Mouse (Mus musculus) midbrain, embryonic 16.5 days (tissue): Measurements from ENCODE around the gene Shld1. TPM values are rescaled to one million over a fixed set of nuclear protein-coding genes. Genes with fewer than 3 reads are reported as not detected.
A peak's percentile ranks its signal among the peaks of the same experiment; 100 is the strongest.

Experiments
- ATAC-seq: fragments of 200-750 bp; cut with Nextera tagmentation; 2 replicates; pipeline ENCODE4 v1.8.0; 2017; ENCODE audit warnings: moderate TSS enrichment
- H3K27ac ChIP-seq: fragments of 300-500 bp; sonication (generic); 2 replicates; pipeline ENCODE4 v1.5.1; 2014; ENCODE audit warnings: mild to moderate bottlenecking, low read length, mixed read lengths
- H3K27me3 ChIP-seq: fragments of 300-500 bp; sonication (generic); 2 replicates; pipeline ENCODE4 v1.6.1; 2014; ENCODE audit warnings: low read depth, low read length, mixed read lengths; ENCODE audit not compliant: control insufficient read depth, insufficient read depth
- H3K36me3 ChIP-seq: fragments of 300-500 bp; sonication (generic); 2 replicates; pipeline ENCODE4 v1.6.1; 2014; ENCODE audit warnings: mild to moderate bottlenecking, low read length, moderate library complexity, mixed read lengths; ENCODE audit not compliant: control insufficient read depth, insufficient read depth
- H3K4me1 ChIP-seq: fragments of 300-500 bp; sonication (generic); 2 replicates; pipeline ENCODE4 v1.6.1; 2014; ENCODE audit warnings: mild to moderate bottlenecking, low read length, mixed read lengths; ENCODE audit not compliant: control insufficient read depth, insufficient read depth
- H3K4me2 ChIP-seq: fragments of 300-500 bp; sonication (generic); 2 replicates; pipeline ENCODE4 v1.6.1; 2014; ENCODE audit warnings: mild to moderate bottlenecking, low read length, mixed read lengths
- H3K4me3 ChIP-seq: fragments of 300-500 bp; sonication (generic); 2 replicates; pipeline ENCODE4 v1.5.1; 2014; ENCODE audit warnings: low read depth, mild to moderate bottlenecking, low read length, moderate library complexity, mixed read lengths
- H3K9ac ChIP-seq: fragments of 300-500 bp; sonication (generic); 2 replicates; pipeline ENCODE4 v1.6.1; 2014; ENCODE audit warnings: low read depth, low read length, mixed read lengths
- H3K9me3 ChIP-seq: fragments of 300-500 bp; sonication (generic); replicated peaks from 2 replicates; pipeline ENCODE4 v1.6.1; 2014; ENCODE audit warnings: mild to moderate bottlenecking, low read length, mixed read lengths; ENCODE audit not compliant: control insufficient read depth, poor library complexity, severe bottlenecking
- WGBS: fragments of 180-500 bp; shearing (Covaris S2); extraction: QIAGEN DNeasy Blood & Tissue Kit; methylation state at CpG from one replicate; pipeline ENCODE4 v1.1.7; 2014; 5-methylcytosine and 5-hydroxymethylcytosine counted together
- polyA plus RNA-seq: library from polyadenylated mRNA; unstranded; fragments of >200 nt; fragmentation: Nextera tagmentation; extraction: Ambion mirVana; gene quantifications from 2 replicates; pipeline ENCODE4 v1.2.1, GENCODE M21; 2015

Shld1 gene
- polyA plus RNA-seq, 1 experiment from 2014 or later, result 21.7 TPM

- peak overlapping the region; percentile 57 for H3K27ac ChIP-seq
- ATAC-seq, result peak; percentile 36; the same call in 1 of the 2 replicates
- 49% methylated on average over 15 of the region's 15 CpGs for WGBS
- H3K4me3 ChIP-seq, result no peak overlapping the region
- no peaks in the 10 kb centered on the region for H3K27me3 ChIP-seq
- no peak overlapping the region for H3K9ac ChIP-seq
- no peaks in the 10 kb centered on the region for H3K9me3 ChIP-seq
- peaks cover 2% of the 10 kb centered on the region; the same call in 1 of the 2 replicates for H3K36me3 ChIP-seq
- no peak overlapping the region for H3K4me2 ChIP-seq
- H3K4me1 ChIP-seq, result no peaks in the 10 kb centered on the region; the same call in 1 of the 2 replicates
These were observed 64.7 kb downstream of the Shld1 start for GRCm38 (mm10) chr2:132751141-132752066.

GRCm38 (mm10) chr2:132752398-132752797 lies 65.7 kb downstream of the Shld1 start:
- no peaks in the 10 kb centered on the region for H3K27me3 ChIP-seq
- H3K9ac ChIP-seq, result no peak overlapping the region
- peaks cover 2% of the 10 kb centered on the region; the same call in 1 of the 2 replicates for H3K36me3 ChIP-seq
- no peak overlapping the region for H3K27ac ChIP-seq
- H3K4me2 ChIP-seq, result no peak overlapping the region
- WGBS, result 86% methylated on average over 2 of the region's 2 CpGs
- H3K4me1 ChIP-seq, result no peaks in the 10 kb centered on the region; the same call in 1 of the 2 replicates
- ATAC-seq, result no peak
- H3K4me3 ChIP-seq, result no peak overlapping the region
- H3K9me3 ChIP-seq, result no peaks in the 10 kb centered on the region

- no peak for ATAC-seq
- H3K9me3 ChIP-seq, result no peaks in the 10 kb centered on the region
- 88% methylated on average over 3 of the region's 3 CpGs for WGBS
- H3K27me3 ChIP-seq, result no peaks in the 10 kb centered on the region
- no peak overlapping the region for H3K9ac ChIP-seq
- peaks cover 2% of the 10 kb centered on the region; the same call in 1 of the 2 replicates for H3K36me3 ChIP-seq
- H3K27ac ChIP-seq, result no peak overlapping the region
- H3K4me2 ChIP-seq, result no peak overlapping the region
- H3K4me1 ChIP-seq, result no peaks in the 10 kb centered on the region; the same call in 1 of the 2 replicates
- no peak overlapping the region for H3K4me3 ChIP-seq
These were observed 66.4 kb downstream of the Shld1 start for GRCm38 (mm10) chr2:132753137-132753536.

- WGBS, result 59% methylated on average over 5 of the region's 5 CpGs
- H3K9me3 ChIP-seq, result no peaks in the 10 kb centered on the region
- no peaks in the 10 kb centered on the region for H3K27me3 ChIP-seq
- no peaks in the 10 kb centered on the region for H3K36me3 ChIP-seq
- peaks cover 2% of the 10 kb centered on the region; the same call in 1 of the 2 replicates for H3K4me1 ChIP-seq
- H3K4me3 ChIP-seq, result no peak overlapping the region
- H3K9ac ChIP-seq, result no peak overlapping the region
- no peak overlapping the region for H3K27ac ChIP-seq
- ATAC-seq, result no peak
- H3K4me2 ChIP-seq, result no peak overlapping the region
These were observed 71.2 kb downstream of the Shld1 start for GRCm38 (mm10) chr2:132757911-132758310.

- no peaks in the 10 kb centered on the region for H3K9me3 ChIP-seq
- H3K4me1 ChIP-seq, result no peaks in the 10 kb centered on the region
- no peak overlapping the region for H3K9ac ChIP-seq
- WGBS, result 82% methylated on average over 1 of the region's 1 CpGs
- no peak for ATAC-seq
- no peak overlapping the region for H3K27ac ChIP-seq
- no peaks in the 10 kb centered on the region for H3K36me3 ChIP-seq
- H3K4me3 ChIP-seq, result no peak overlapping the region
- H3K4me2 ChIP-seq, result no peak overlapping the region
- H3K27me3 ChIP-seq, result no peaks in the 10 kb centered on the region
These were observed 84.1 kb downstream of the Shld1 start for GRCm38 (mm10) chr2:132770822-132771221.

GRCm38 (mm10) chr2:132780978-132781377 lies 94.2 kb downstream of the Shld1 start, which contains the start of gene Chgb:
Gene Chgb (plus strand): TSS chr2:132781278.
- Histone ChIP-seq H3K36me3 (no peaks in the 10 kb centered on the region), H3K4me3 (peak within 1 kb of the TSS; percentile 81), H3K9ac (peak within 1 kb of the TSS; percentile 95), H3K27ac (peak within 1 kb of the TSS; percentile 97), H3K4me1 (peaks cover 12% of the 10 kb centered on the region), H3K9me3 (no peaks in the 10 kb centered on the region), H3K27me3 (no peaks in the 10 kb centered on the region), H3K4me2 (peak within 1 kb of the TSS; percentile 69)
- WGBS, result 5% methylated on average over 4 of the region's 4 CpGs
- no peak for ATAC-seq

- H3K4me1 ChIP-seq, result peaks cover 12% of the 10 kb centered on the region
- peak overlapping the region; percentile 97 for H3K27ac ChIP-seq
- under 1% methylated on average over 41 of the region's 41 CpGs for WGBS
- peak overlapping the region; percentile 69 for H3K4me2 ChIP-seq
- no peaks in the 10 kb centered on the region for H3K36me3 ChIP-seq
- peak overlapping the region; percentile 95 for H3K9ac ChIP-seq
- peak overlapping the region; percentile 81 for H3K4me3 ChIP-seq
- peak; percentile 98 for ATAC-seq
- no peaks in the 10 kb centered on the region for H3K9me3 ChIP-seq
- H3K27me3 ChIP-seq, result no peaks in the 10 kb centered on the region
These were observed 94.8 kb downstream of the Shld1 start for GRCm38 (mm10) chr2:132781439-132782068.

- Histone ChIP-seq H3K4me2 (0 out of 2 replicates have a peak overlapping the region, but pooled peaks have one; percentile 7), H3K9me3 (no peaks in the 10 kb centered on the region), H3K4me1 (peaks cover 12% of the 10 kb centered on the region), H3K4me3 (no peak overlapping the region), H3K9ac (no peak overlapping the region), H3K27ac (no peak overlapping the region), H3K36me3 (no peaks in the 10 kb centered on the region; the same call in 1 of the 2 replicates), H3K27me3 (no peaks in the 10 kb centered on the region)
- 85% methylated on average over 6 of the region's 6 CpGs for WGBS
- ATAC-seq, result no peak
These were observed 97.3 kb downstream of the Shld1 start for GRCm38 (mm10) chr2:132784039-132784438.
